Mouse (Mus musculus): ENCODE results near the gene Palmd.

Palmd gene

GRCm38 (mm10) chr3:116891436-116892205, 77.2 kb downstream of the Palmd start:
- peak in 1 of 2 experiments; percentile 32 for DNase-seq

GRCm38 (mm10) chr3:116890576-116890975, 78.2 kb downstream of the Palmd start:
- peak in 1 of 2 experiments; percentile 20 for DNase-seq

GRCm38 (mm10) chr3:116889358-116889757, 79.4 kb downstream of the Palmd start:
- no peak for DNase-seq

- no peak for DNase-seq
Observed at GRCm38 (mm10) chr3:116884941-116885340, 83.8 kb downstream of the Palmd start.

GRCm38 (mm10) chr3:116882221-116882960, 86.4 kb downstream of the Palmd start:
- no peak for DNase-seq

GRCm38 (mm10) chr3:116870372-116870771, 98.4 kb downstream of the Palmd start:
- DNase-seq, result no peak

Measured in kidney, postnatal 4 days (tissue).